Mouse (Mus musculus): Measurements from ENCODE around the gene Atf1. TPM values are rescaled to one million over a fixed set of nuclear protein-coding genes. Genes with fewer than 3 reads are reported as not detected.

Atf1 gene
- polyA plus RNA-seq, 1 experiment from 2014 or later: 40.4 TPM

GRCm38 (mm10) chr15:100186234-100186633 is 41.4 kb upstream of the Atf1 start:
- Histone ChIP-seq H3K9me3 (replicated peaks; ENCODE audit: control insufficient read depth, low read length) (no peaks in the 10 kb centered on the region), H3K4me1 (ENCODE audit: control insufficient read depth, insufficient read depth, low read length) (peaks cover 7% of the 10 kb centered on the region; the same call in 1 of the 2 replicates), H3K4me3 (replicated peaks; ENCODE audit: low read length) (no peak overlapping the region), H3K27ac (ENCODE audit: low read length) (no peak overlapping the region), H3K4me2 (ENCODE audit: low read depth, low read length) (no peak overlapping the region), H3K27me3 (ENCODE audit: control insufficient read depth, insufficient read depth, low read length) (no peaks in the 10 kb centered on the region), H3K9ac (ENCODE audit: low read length) (no peak overlapping the region), H3K36me3 (ENCODE audit: control insufficient read depth, insufficient read depth, low read length) (peaks cover 4% of the 10 kb centered on the region; the same call in 1 of the 2 replicates)
- 83% methylated on average over 9 of the region's 9 CpGs for WGBS
- 0 out of 2 replicates have a peak, but pooled peaks have one; percentile 14 for ATAC-seq (ENCODE audit: insufficient read depth, low FRiP score)

GRCm38 (mm10) chr15:100186882-100187672 is 40.5 kb upstream of the Atf1 start:
- no peak overlapping the region for H3K9ac ChIP-seq (ENCODE audit: low read length)
- H3K27me3 ChIP-seq (ENCODE audit: control insufficient read depth, insufficient read depth, low read length): no peaks in the 10 kb centered on the region
- H3K4me2 ChIP-seq (ENCODE audit: low read depth, low read length): no peak overlapping the region
- no peak overlapping the region for H3K27ac ChIP-seq (ENCODE audit: low read length)
- H3K36me3 ChIP-seq (ENCODE audit: control insufficient read depth, insufficient read depth, low read length): peaks cover 7% of the 10 kb centered on the region; the same call in 1 of the 2 replicates
- H3K4me1 ChIP-seq (ENCODE audit: control insufficient read depth, insufficient read depth, low read length): peaks cover 7% of the 10 kb centered on the region; the same call in 1 of the 2 replicates
- no peaks in the 10 kb centered on the region for H3K9me3 ChIP-seq (replicated peaks; ENCODE audit: control insufficient read depth, low read length)
- WGBS: 91% methylated on average over 8 of the region's 8 CpGs
- ATAC-seq (ENCODE audit: insufficient read depth, low FRiP score): no peak
- no peak overlapping the region for H3K4me3 ChIP-seq (replicated peaks; ENCODE audit: low read length)

- ATAC-seq (ENCODE audit: insufficient read depth, low FRiP score): no peak; the same call in 1 of the 2 replicates
- peaks cover 7% of the 10 kb centered on the region; the same call in 1 of the 2 replicates for H3K4me1 ChIP-seq (ENCODE audit: control insufficient read depth, insufficient read depth, low read length)
- no peak overlapping the region for H3K4me3 ChIP-seq (replicated peaks; ENCODE audit: low read length)
- no peak overlapping the region for H3K9ac ChIP-seq (ENCODE audit: low read length)
- H3K9me3 ChIP-seq (replicated peaks; ENCODE audit: control insufficient read depth, low read length): no peaks in the 10 kb centered on the region
- no peaks in the 10 kb centered on the region for H3K27me3 ChIP-seq (ENCODE audit: control insufficient read depth, insufficient read depth, low read length)
- 64% methylated on average over 5 of the region's 5 CpGs for WGBS
- H3K36me3 ChIP-seq (ENCODE audit: control insufficient read depth, insufficient read depth, low read length): peaks cover 7% of the 10 kb centered on the region; the same call in 1 of the 2 replicates
- H3K4me2 ChIP-seq (ENCODE audit: low read depth, low read length): no peak overlapping the region
- H3K27ac ChIP-seq (ENCODE audit: low read length): peak overlapping the region; percentile 30; the same call in 1 of the 2 replicates
Observed at GRCm38 (mm10) chr15:100188542-100188941, 39.1 kb upstream of the Atf1 start.

- no peak overlapping the region for H3K4me3 ChIP-seq (replicated peaks; ENCODE audit: low read length)
- peaks cover 7% of the 10 kb centered on the region; the same call in 1 of the 2 replicates for H3K36me3 ChIP-seq (ENCODE audit: control insufficient read depth, insufficient read depth, low read length)
- 46% methylated on average over 14 of the region's 14 CpGs for WGBS
- no peaks in the 10 kb centered on the region for H3K27me3 ChIP-seq (ENCODE audit: control insufficient read depth, insufficient read depth, low read length)
- no peak overlapping the region for H3K9ac ChIP-seq (ENCODE audit: low read length)
- H3K9me3 ChIP-seq (replicated peaks; ENCODE audit: control insufficient read depth, low read length): no peaks in the 10 kb centered on the region
- peaks cover 7% of the 10 kb centered on the region; the same call in 1 of the 2 replicates for H3K4me1 ChIP-seq (ENCODE audit: control insufficient read depth, insufficient read depth, low read length)
- no peak overlapping the region for H3K4me2 ChIP-seq (ENCODE audit: low read depth, low read length)
- H3K27ac ChIP-seq (ENCODE audit: low read length): peak overlapping the region; percentile 30; the same call in 1 of the 2 replicates
- no peak; the same call in 1 of the 2 replicates for ATAC-seq (ENCODE audit: insufficient read depth, low FRiP score)
Observed at GRCm38 (mm10) chr15:100188962-100189404, 38.6 kb upstream of the Atf1 start.

- no peaks in the 10 kb centered on the region for H3K27me3 ChIP-seq (ENCODE audit: control insufficient read depth, insufficient read depth, low read length)
- ATAC-seq (ENCODE audit: insufficient read depth, low FRiP score): no peak
- peaks cover 7% of the 10 kb centered on the region; the same call in 1 of the 2 replicates for H3K4me1 ChIP-seq (ENCODE audit: control insufficient read depth, insufficient read depth, low read length)
- no peak overlapping the region for H3K4me3 ChIP-seq (replicated peaks; ENCODE audit: low read length)
- no peak overlapping the region for H3K9ac ChIP-seq (ENCODE audit: low read length)
- peak overlapping the region; percentile 17; the same call in 1 of the 2 replicates for H3K27ac ChIP-seq (ENCODE audit: low read length)
- no peak overlapping the region for H3K4me2 ChIP-seq (ENCODE audit: low read depth, low read length)
- H3K9me3 ChIP-seq (replicated peaks; ENCODE audit: control insufficient read depth, low read length): no peaks in the 10 kb centered on the region
- 81% methylated on average over 5 of the region's 5 CpGs for WGBS
- peaks cover 7% of the 10 kb centered on the region; the same call in 1 of the 2 replicates for H3K36me3 ChIP-seq (ENCODE audit: control insufficient read depth, insufficient read depth, low read length)
Observed at GRCm38 (mm10) chr15:100190083-100190482, 37.5 kb upstream of the Atf1 start.

- no peak overlapping the region for H3K9ac ChIP-seq (ENCODE audit: low read length)
- no peak overlapping the region for H3K4me2 ChIP-seq (ENCODE audit: low read depth, low read length)
- H3K27ac ChIP-seq (ENCODE audit: low read length): no peak overlapping the region
- WGBS: 87% methylated on average over 11 of the region's 11 CpGs
- no peaks in the 10 kb centered on the region for H3K9me3 ChIP-seq (replicated peaks; ENCODE audit: control insufficient read depth, low read length)
- no peak overlapping the region for H3K4me3 ChIP-seq (replicated peaks; ENCODE audit: low read length)
- no peaks in the 10 kb centered on the region for H3K4me1 ChIP-seq (ENCODE audit: control insufficient read depth, insufficient read depth, low read length)
- peaks cover 9% of the 10 kb centered on the region; the same call in 1 of the 2 replicates for H3K36me3 ChIP-seq (ENCODE audit: control insufficient read depth, insufficient read depth, low read length)
- ATAC-seq (ENCODE audit: insufficient read depth, low FRiP score): no peak
- H3K27me3 ChIP-seq (ENCODE audit: control insufficient read depth, insufficient read depth, low read length): no peaks in the 10 kb centered on the region
Observed at GRCm38 (mm10) chr15:100198983-100199745, 28.5 kb upstream of the Atf1 start.

- Histone ChIP-seq H3K27me3 (ENCODE audit: control insufficient read depth, insufficient read depth, low read length) (no peaks in the 10 kb centered on the region), H3K36me3 (ENCODE audit: control insufficient read depth, insufficient read depth, low read length) (peaks cover 9% of the 10 kb centered on the region; the same call in 1 of the 2 replicates), H3K27ac (ENCODE audit: low read length) (no peak overlapping the region), H3K4me1 (ENCODE audit: control insufficient read depth, insufficient read depth, low read length) (no peaks in the 10 kb centered on the region), H3K9me3 (replicated peaks; ENCODE audit: control insufficient read depth, low read length) (no peaks in the 10 kb centered on the region), H3K9ac (ENCODE audit: low read length) (no peak overlapping the region), H3K4me3 (replicated peaks; ENCODE audit: low read length) (no peak overlapping the region), H3K4me2 (ENCODE audit: low read depth, low read length) (no peak overlapping the region)
- ATAC-seq (ENCODE audit: insufficient read depth, low FRiP score): no peak
- 68% methylated on average over 3 of the region's 3 CpGs for WGBS
Observed at GRCm38 (mm10) chr15:100199790-100200189, 27.8 kb upstream of the Atf1 start.

- H3K27ac ChIP-seq (ENCODE audit: low read length): no peak overlapping the region
- no peak for ATAC-seq (ENCODE audit: insufficient read depth, low FRiP score)
- H3K27me3 ChIP-seq (ENCODE audit: control insufficient read depth, insufficient read depth, low read length): no peaks in the 10 kb centered on the region
- H3K9ac ChIP-seq (ENCODE audit: low read length): no peak overlapping the region
- H3K4me2 ChIP-seq (ENCODE audit: low read depth, low read length): no peak overlapping the region
- 90% methylated on average over 3 of the region's 3 CpGs for WGBS
- H3K4me3 ChIP-seq (replicated peaks; ENCODE audit: low read length): no peak overlapping the region
- no peaks in the 10 kb centered on the region for H3K9me3 ChIP-seq (replicated peaks; ENCODE audit: control insufficient read depth, low read length)
- peaks cover 3% of the 10 kb centered on the region; the same call in 1 of the 2 replicates for H3K36me3 ChIP-seq (ENCODE audit: control insufficient read depth, insufficient read depth, low read length)
- H3K4me1 ChIP-seq (ENCODE audit: control insufficient read depth, insufficient read depth, low read length): no peaks in the 10 kb centered on the region
Observed at GRCm38 (mm10) chr15:100201806-100202205, 25.8 kb upstream of the Atf1 start.
